ENCODE assay signal across 11 mouse cellular contexts in the genomic region with DNA sequence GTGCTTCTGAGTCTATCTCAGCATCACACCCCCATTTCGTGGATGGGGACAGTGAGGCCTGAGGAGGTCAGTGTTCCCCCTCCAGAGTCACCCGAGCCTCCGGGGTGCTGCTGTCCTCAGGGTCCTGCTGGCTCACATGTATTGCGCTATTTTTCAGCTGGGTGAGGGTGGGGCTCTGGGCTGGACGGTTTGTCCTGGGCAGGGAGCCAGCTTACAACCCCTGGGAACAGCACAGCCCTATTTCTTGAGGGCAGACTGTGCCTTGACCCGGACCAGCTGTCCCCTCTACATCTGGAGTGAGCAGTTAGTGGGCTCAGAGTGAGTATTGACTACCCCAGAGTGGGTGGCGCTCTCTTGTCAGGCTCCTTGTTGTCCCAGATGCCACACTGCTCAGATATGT. TPM values are rescaled to one million over a fixed set of nuclear protein-coding genes. Genes with fewer than 3 reads are reported as not detected.
DNase-seq lines count a peak whose midpoint lies in the region; ATAC-seq lines count a peak whose summit lies in the region.
"Had no signal": no experiment of that assay in that cellular context is flagged by ENCODE, and none has a peak within 500 bp of the region (broad histone marks: within the 10 kb centered on the region; RNA-seq: fewer than 3 reads in every experiment).

No protein-coding gene starts in this region.

- WGBS in intestine, embryonic 16.5 days, result 44% methylated on average over 7 of the region's 7 CpGs
- WGBS in stomach, embryonic 14.5 days, result 48% methylated on average over 7 of the region's 7 CpGs

- H3K36me3 ChIP-seq in intestine, embryonic 16.5 days (ENCODE audit: control insufficient read depth, insufficient read depth, low read length), result no peaks in the 10 kb centered on the region
- no peaks in the 10 kb centered on the region for H3K36me3 ChIP-seq in stomach, embryonic 14.5 days (ENCODE audit: control insufficient read depth, insufficient read depth, low read length)
- H3K36me3 ChIP-seq: embryonic facial prominence, embryonic 12.5 days; limb, embryonic 12.5 days had no signal

- peak; percentile 28 for DNase-seq in layer of hippocampus, adult 11-12 months (ENCODE audit: low spot score)
- DNase-seq in layer of hippocampus, postnatal 14 days (ENCODE audit: low spot score in 2 of 2), result no peak
- peak; percentile 50 for DNase-seq in gastrocnemius, postnatal 10 days
- no peak for DNase-seq in frontal cortex, postnatal 14 days (ENCODE audit: low spot score in 2 of 2)
- DNase-seq in cerebellum, postnatal 4 days (ENCODE audit: low spot score in 2 of 2), result no peak

- peaks cover 10% of the 10 kb centered on the region for H3K4me1 ChIP-seq in intestine, embryonic 16.5 days (ENCODE audit: control insufficient read depth, insufficient read depth, low read length)
- peaks cover 9% of the 10 kb centered on the region for H3K4me1 ChIP-seq in stomach, embryonic 14.5 days (ENCODE audit: control insufficient read depth, insufficient read depth, low read length)

- no peak overlapping the region for H3K4me2 ChIP-seq in intestine, embryonic 16.5 days (ENCODE audit: low read depth, low read length)
- no peak overlapping the region for H3K4me2 ChIP-seq in stomach, embryonic 14.5 days (replicated peaks; ENCODE audit: low read depth, low read length)
- H3K4me2 ChIP-seq: embryonic facial prominence, embryonic 12.5 days; limb, embryonic 12.5 days had no signal

- peak; percentile 46 for ATAC-seq in intestine, embryonic 16.5 days
- ATAC-seq in stomach, embryonic 14.5 days (ENCODE audit: insufficient number of reproducible peaks, insufficient read depth, low FRiP score, low read depth), result peak; percentile 43; the same call in 1 of the 2 replicates
- ATAC-seq in erythroblast, adult 5-6 weeks (replicated peaks; ENCODE audit: low FRiP score, poor library complexity, severe bottlenecking), result no peak

- no peak overlapping the region for H3K27ac ChIP-seq in intestine, embryonic 16.5 days (ENCODE audit: low read length)
- H3K27ac ChIP-seq in stomach, embryonic 14.5 days (ENCODE audit: low read length), result no peak overlapping the region
- H3K27ac ChIP-seq: embryonic facial prominence, embryonic 12.5 days; limb, embryonic 12.5 days had no signal

- H3K27me3 ChIP-seq in intestine, embryonic 16.5 days (replicated peaks; ENCODE audit: control insufficient read depth, insufficient read depth, low read length), result no peaks in the 10 kb centered on the region
- H3K27me3 ChIP-seq in stomach, embryonic 14.5 days (ENCODE audit: control insufficient read depth, insufficient read depth, low read length), result no peaks in the 10 kb centered on the region
- H3K27me3 ChIP-seq: embryonic facial prominence, embryonic 12.5 days; limb, embryonic 12.5 days had no signal

- peak overlapping the region; percentile 2; the same call in 1 of the 2 replicates for H3K9ac ChIP-seq in intestine, embryonic 16.5 days (ENCODE audit: low read depth, low read length)
- no peak overlapping the region for H3K9ac ChIP-seq in stomach, embryonic 14.5 days (replicated peaks; ENCODE audit: low read depth, low read length)
- H3K9ac ChIP-seq: embryonic facial prominence, embryonic 12.5 days; limb, embryonic 12.5 days had no signal

- H3K4me3 ChIP-seq in intestine, embryonic 16.5 days (ENCODE audit: low read length), result no peak overlapping the region
- H3K4me3 ChIP-seq in stomach, embryonic 14.5 days (ENCODE audit: low read depth, low read length), result no peak overlapping the region
- H3K4me3 ChIP-seq: embryonic facial prominence, embryonic 12.5 days; limb, embryonic 12.5 days had no signal

- H3K9me3 ChIP-seq in intestine, embryonic 16.5 days (ENCODE audit: control insufficient read depth, low read length), result no peaks in the 10 kb centered on the region
- H3K9me3 ChIP-seq in stomach, embryonic 14.5 days (ENCODE audit: control insufficient read depth, low read depth, low read length), result no peaks in the 10 kb centered on the region
- H3K9me3 ChIP-seq: embryonic facial prominence, embryonic 12.5 days; limb, embryonic 12.5 days had no signal

RNA-seq across cellular contexts. Expression of a gene that starts 37.9 kb away (rescaled TPM):
- 1 to 10 TPM; 4.7 to 4.9 TPM for total RNA-seq in layer of hippocampus, postnatal 14 days (2021)
- 1 to 10 TPM; 4.2 to 4.7 TPM for total RNA-seq in gastrocnemius, postnatal 10 days (2021)
- 2.8 and 2.9 TPM in 2 replicates for polyA plus RNA-seq in intestine, embryonic 16.5 days (2015; fragmentation: Nextera tagmentation; extraction: Ambion mirVana)
- 2.3 and 2.6 TPM in 2 replicates for polyA plus RNA-seq in stomach, embryonic 14.5 days (2014; fragmentation: Nextera tagmentation; extraction: Ambion mirVana)
- not detected in 2 replicates for total RNA-seq in erythroblast, adult 5-6 weeks (2015; ENCODE audit: low replicate concordance)
- total RNA-seq in erythroblast, adult 5-6 weeks (2017; ENCODE audit: low replicate concordance), result not detected in 2 replicates
- total RNA-seq: hematopoietic stem cell, adult 5-6 weeks had no signal

RNA-seq across cellular contexts. Expression of a gene that starts 44.9 kb away (rescaled TPM):
- total RNA-seq in layer of hippocampus, postnatal 14 days (2021), result 1 to 10 TPM; 5.8 to 6.0 TPM
- total RNA-seq in gastrocnemius, postnatal 10 days (2021), result 10 to 100 TPM; 55.0 to 69.1 TPM
- polyA plus RNA-seq in intestine, embryonic 16.5 days (2015; fragmentation: Nextera tagmentation; extraction: Ambion mirVana), result 94.9 and 96.5 TPM in 2 replicates
- 56.0 and 63.4 TPM in 2 replicates for polyA plus RNA-seq in stomach, embryonic 14.5 days (2014; fragmentation: Nextera tagmentation; extraction: Ambion mirVana)
- 2.1 and 3.8 TPM in 2 replicates for total RNA-seq in erythroblast, adult 5-6 weeks (2015; ENCODE audit: low replicate concordance)
- total RNA-seq in erythroblast, adult 5-6 weeks (2017; ENCODE audit: low replicate concordance), result 6.6 and 9.6 TPM in 2 replicates

Comparison
In these comparisons a context has a peak if more than half of its experiments do, and no peak if none do; other contexts are left out.
1. DNase-seq: peak in layer of hippocampus, adult 11-12 months (single experiment) and gastrocnemius, postnatal 10 days (single experiment); none in layer of hippocampus, postnatal 14 days (0 of 2), frontal cortex, postnatal 14 days (0 of 2) and cerebellum, postnatal 4 days (0 of 2).
2. RNA of a gene that starts 37.9 kb away (total RNA-seq): 4.7 to 4.9 TPM in layer of hippocampus, postnatal 14 days and 4.2 to 4.7 TPM in gastrocnemius, postnatal 10 days; not detected in erythroblast, adult 5-6 weeks; every median in the first group is over 4 times any median in the second.
3. RNA of a gene that starts 44.9 kb away (total RNA-seq): 55.0 to 69.1 TPM in gastrocnemius, postnatal 10 days; 2.1 to 9.6 TPM in erythroblast, adult 5-6 weeks and 5.8 to 6.0 TPM in layer of hippocampus, postnatal 14 days; every median in the first group is over 4 times any median in the second.